Mouse (Mus musculus): ENCODE data around the gene Ubac1.

GRCm38 (mm10) chr2:26024138-26025075 is 2.9 kb upstream of the Ubac1 start:
- TF ChIP-seq GATA1 (IDR thresholded peaks at IDR 0.05; ENCODE audit: borderline replicate concordance, low read length) (no peak), FLI1 (IDR thresholded peaks at IDR 0.05; ENCODE audit: low read length) (no peak)
